Mouse (Mus musculus) myocyte (in vitro differentiated cells): Measurements from ENCODE around the gene Arid1b. TPM values are rescaled to one million over a fixed set of nuclear protein-coding genes. Genes with fewer than 3 reads are reported as not detected.

Source experiments
- H3K27me3 ChIP-seq: one replicate; pipeline ENCODE4 v1.6.1; 2011; ENCODE audit not compliant: control insufficient read depth, insufficient read depth, insufficient read length
- H3K36me3 ChIP-seq: one replicate; pipeline ENCODE4 v1.6.1; 2011; ENCODE audit not compliant: control insufficient read depth, insufficient read depth
- H3K4me2 ChIP-seq: one replicate; pipeline ENCODE4 v1.6.1; 2011; ENCODE audit warnings: low read depth, control low read depth
- H3K4me3 ChIP-seq: one replicate; pipeline ENCODE4 v1.5.1; 2011; ENCODE audit warnings: mild to moderate bottlenecking, control low read depth, moderate library complexity
- H3K79me2 ChIP-seq: one replicate; pipeline ENCODE4 v1.6.1; 2011; ENCODE audit not compliant: control insufficient read depth, insufficient read depth
- H3ac ChIP-seq: one replicate; pipeline ENCODE4 v1.6.1; 2011; ENCODE audit not compliant: control insufficient read depth, insufficient read length
- CEBPB ChIP-seq: IDR thresholded peaks from 2 replicates; pipeline ENCODE4 v1.6.1; 2011; ENCODE audit warnings: mild to moderate bottlenecking, moderate library complexity; ENCODE audit not compliant: poor library complexity, insufficient read depth, severe bottlenecking
- E2F4 ChIP-seq: IDR thresholded peaks from one replicate; pipeline ENCODE4 v1.6.1; 2011; ENCODE audit warnings: mild to moderate bottlenecking, control low read depth, moderate library complexity; ENCODE audit not compliant: insufficient read depth
- MAX ChIP-seq: IDR thresholded peaks from one replicate; pipeline ENCODE4 v1.6.1; 2011; ENCODE audit warnings: low read depth, mild to moderate bottlenecking, control low read depth
- MYOD1 ChIP-seq, 3 experiments: IDR thresholded peaks; one replicate each; pipeline ENCODE4 v1.6.1; 2011; ENCODE audit warnings: control low read depth in 2 of 3, low read depth in 2 of 3, mild to moderate bottlenecking in 2 of 3, moderate library complexity in 1 of 3; ENCODE audit not compliant: insufficient read length in 2 of 3, control insufficient read depth in 1 of 3
- MYOG ChIP-seq, 3 experiments: IDR thresholded peaks; one replicate each; pipeline ENCODE4 v1.6.1; 2011; ENCODE audit warnings: control low read depth in 2 of 3, low read depth in 2 of 3, mild to moderate bottlenecking in 2 of 3; ENCODE audit not compliant: insufficient read length in 2 of 3, control insufficient read depth in 1 of 3, insufficient read depth in 1 of 3
- POLR2A ChIP-seq: IDR thresholded peaks from one replicate; pipeline ENCODE4 v1.6.1; 2011; ENCODE audit warnings: low read depth, mild to moderate bottlenecking, control low read depth, moderate library complexity; ENCODE audit not compliant: insufficient read length
- POLR2AphosphoS2 ChIP-seq: IDR thresholded peaks from one replicate; pipeline ENCODE4 v1.6.1; 2011; ENCODE audit warnings: low read depth, control low read depth; ENCODE audit not compliant: insufficient read length
- REST ChIP-seq: IDR thresholded peaks from one replicate; pipeline ENCODE4 v1.6.1; 2011; ENCODE audit warnings: mild to moderate bottlenecking, control low read depth, moderate library complexity; ENCODE audit not compliant: insufficient read depth, insufficient read length
- SRF ChIP-seq: IDR thresholded peaks from one replicate; pipeline ENCODE4 v1.6.1; 2011; ENCODE audit warnings: low read depth; ENCODE audit not compliant: control insufficient read depth, insufficient read length
- TCF12 ChIP-seq: IDR thresholded peaks from one replicate; pipeline ENCODE4 v1.6.1; 2011; ENCODE audit warnings: mild to moderate bottlenecking, control low read depth; ENCODE audit not compliant: poor library complexity, insufficient read depth, severe bottlenecking
- TCF3 ChIP-seq: IDR thresholded peaks from one replicate; pipeline ENCODE4 v1.6.1; 2011; ENCODE audit warnings: low read depth, control low read depth; ENCODE audit not compliant: insufficient read length
- USF1 ChIP-seq: IDR thresholded peaks from one replicate; pipeline ENCODE4 v1.6.1; 2011; ENCODE audit warnings: low read depth, mild to moderate bottlenecking, control low read depth, moderate library complexity
- polyA plus RNA-seq: library from polyadenylated mRNA; unstranded; fragments of >200 nt; fragmentation: generic; extraction: Trizol; gene quantifications from one replicate; pipeline ENCODE4 v1.2.1, GENCODE M21; 2012; ENCODE audit warnings: missing spikeins

The Arid1b gene
- polyA plus RNA-seq, 1 experiment: 10.9 TPM

DNA sequence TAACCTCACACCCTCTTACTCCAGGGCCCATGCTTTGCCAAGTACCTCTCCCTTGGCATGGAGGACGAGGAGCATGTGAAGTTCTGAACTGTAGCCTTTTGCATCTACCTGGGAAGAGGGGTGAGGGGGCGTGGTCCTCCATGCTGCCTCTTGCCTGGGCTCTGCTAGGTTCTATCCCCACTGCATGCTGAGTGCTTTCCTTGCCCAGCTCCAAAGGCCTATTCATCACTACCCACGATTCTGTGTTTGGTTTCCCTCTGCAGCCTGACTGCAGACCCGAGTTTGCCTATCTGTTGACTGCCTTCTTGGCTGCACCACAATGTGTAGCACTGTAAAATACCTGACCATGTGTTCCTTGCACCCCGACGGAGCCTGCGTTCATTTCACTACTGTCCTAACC, 194.3 kb downstream of the Arid1b start:
- no peak overlapping the region for H3ac ChIP-seq
- H3K4me2 ChIP-seq: no peak overlapping the region
- no peak overlapping the region for H3K4me3 ChIP-seq
- TF ChIP-seq POLR2A: no peak
- no peak for TF ChIP-seq E2F4
- no peak for TF ChIP-seq SRF
- TF ChIP-seq USF1: no peak
- no peak for TF ChIP-seq MAX
- no peak for TF ChIP-seq CEBPB
- peaks cover 41% of the 10 kb centered on the region for H3K79me2 ChIP-seq
- no peaks in the 10 kb centered on the region for H3K36me3 ChIP-seq
- no peaks in the 10 kb centered on the region for H3K27me3 ChIP-seq

DNA sequence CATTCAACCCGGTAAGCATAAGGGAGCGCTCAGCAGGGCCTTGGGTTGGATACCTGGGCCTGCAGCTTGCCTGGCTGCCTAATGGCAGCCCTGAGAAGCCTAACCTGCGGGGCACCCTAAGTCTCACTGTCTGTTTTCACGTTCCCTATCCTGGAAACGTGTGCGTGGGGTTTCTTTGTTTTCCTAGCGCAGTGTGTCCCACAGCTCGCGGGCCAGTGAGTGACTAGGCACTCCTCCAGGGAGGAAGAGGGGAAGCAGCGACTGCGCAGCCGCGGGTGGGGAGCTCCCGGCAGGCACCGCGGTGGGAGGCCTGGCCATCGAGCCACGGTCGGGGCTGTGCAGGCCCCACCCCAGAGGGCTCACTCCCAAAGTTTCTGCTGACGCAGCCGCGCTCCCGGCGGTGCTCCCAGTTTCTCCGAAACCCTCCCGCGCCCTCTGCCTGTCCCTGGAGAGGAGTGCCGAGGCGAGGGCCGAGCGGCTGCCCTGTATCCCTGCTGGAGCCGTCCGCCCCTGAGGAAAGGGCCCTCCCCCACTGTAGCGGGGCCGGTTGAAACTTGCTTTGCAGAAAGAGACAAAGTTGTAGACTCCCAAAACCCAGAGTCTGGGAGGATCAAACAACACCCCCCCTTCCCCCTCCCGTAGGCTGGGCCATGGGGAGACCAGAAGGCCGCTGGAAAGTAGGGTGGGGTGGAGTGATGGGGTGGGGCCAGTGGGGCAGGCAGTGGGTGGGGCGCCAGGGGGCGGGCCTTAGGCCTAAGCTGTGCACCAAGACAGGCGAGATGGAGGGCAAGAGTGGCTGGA, 195.6 kb downstream of the Arid1b start:
- H3ac ChIP-seq: peak overlapping the region; percentile 27
- H3K79me2 ChIP-seq: peaks cover 47% of the 10 kb centered on the region
- H3K27me3 ChIP-seq: no peaks in the 10 kb centered on the region
- peak overlapping the region; percentile 24 for H3K4me3 ChIP-seq
- no peaks in the 10 kb centered on the region for H3K36me3 ChIP-seq
- no peak for TF ChIP-seq MAX
- TF ChIP-seq MYOG (IDR thresholded peaks at IDR 0.05; ENCODE audit: control insufficient read depth in 1 of 3, insufficient read depth in 1 of 3, insufficient read length in 2 of 3, low read depth in 2 of 3): peak in 1 of 3 experiments; percentile 53
- TF ChIP-seq TCF12: no peak
- no peak for TF ChIP-seq TCF3
- TF ChIP-seq USF1: no peak
- TF ChIP-seq CEBPB: no peak
- TF ChIP-seq POLR2AphosphoS2: peak; percentile 78
- no peak for TF ChIP-seq SRF
- peak; percentile 88 for TF ChIP-seq POLR2A
- no peak for TF ChIP-seq REST
- no peak for TF ChIP-seq E2F4
- TF ChIP-seq MYOD1 (IDR thresholded peaks at IDR 0.05; ENCODE audit: control insufficient read depth in 1 of 3, insufficient read length in 2 of 3, low read depth in 2 of 3): no peak
- H3K4me2 ChIP-seq: peak overlapping the region; percentile 97

DNA sequence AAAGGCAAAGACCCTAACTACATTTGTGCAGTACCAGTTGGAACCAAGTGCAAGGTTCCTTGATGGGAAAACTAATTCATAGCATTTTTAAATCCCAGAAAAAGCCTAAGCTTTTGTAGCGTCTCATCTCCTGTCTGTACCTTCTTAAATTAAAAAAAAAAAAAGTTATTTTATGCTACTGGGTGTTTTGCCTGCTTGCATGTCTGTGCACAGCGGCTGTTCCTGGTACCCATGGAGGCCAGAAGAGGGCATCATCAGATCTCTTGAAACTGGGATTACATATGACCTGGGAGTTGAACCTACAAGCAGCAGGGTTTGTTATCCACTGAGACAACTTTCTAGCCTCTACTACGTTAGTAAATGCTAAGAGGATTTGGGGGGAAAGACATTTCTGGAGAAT, 196.2 kb downstream of the Arid1b start:
- Histone ChIP-seq H3K79me2 (peaks cover 49% of the 10 kb centered on the region), H3K4me2 (peak overlapping the region; percentile 77), H3K27me3 (no peaks in the 10 kb centered on the region), H3K36me3 (no peaks in the 10 kb centered on the region), H3ac (peak overlapping the region; percentile 27), H3K4me3 (peak overlapping the region; percentile 24)
- TF ChIP-seq USF1 (no peak), MYOD1 (IDR thresholded peaks at IDR 0.05; ENCODE audit: control insufficient read depth in 1 of 3, insufficient read length in 2 of 3, low read depth in 2 of 3) (no peak), SRF (no peak), POLR2AphosphoS2 (no peak), MAX (no peak), CEBPB (no peak), MYOG (IDR thresholded peaks at IDR 0.05; ENCODE audit: control insufficient read depth in 1 of 3, insufficient read depth in 1 of 3, insufficient read length in 2 of 3, low read depth in 2 of 3) (no peak), POLR2A (no peak), TCF3 (no peak), E2F4 (no peak), TCF12 (no peak)

DNA sequence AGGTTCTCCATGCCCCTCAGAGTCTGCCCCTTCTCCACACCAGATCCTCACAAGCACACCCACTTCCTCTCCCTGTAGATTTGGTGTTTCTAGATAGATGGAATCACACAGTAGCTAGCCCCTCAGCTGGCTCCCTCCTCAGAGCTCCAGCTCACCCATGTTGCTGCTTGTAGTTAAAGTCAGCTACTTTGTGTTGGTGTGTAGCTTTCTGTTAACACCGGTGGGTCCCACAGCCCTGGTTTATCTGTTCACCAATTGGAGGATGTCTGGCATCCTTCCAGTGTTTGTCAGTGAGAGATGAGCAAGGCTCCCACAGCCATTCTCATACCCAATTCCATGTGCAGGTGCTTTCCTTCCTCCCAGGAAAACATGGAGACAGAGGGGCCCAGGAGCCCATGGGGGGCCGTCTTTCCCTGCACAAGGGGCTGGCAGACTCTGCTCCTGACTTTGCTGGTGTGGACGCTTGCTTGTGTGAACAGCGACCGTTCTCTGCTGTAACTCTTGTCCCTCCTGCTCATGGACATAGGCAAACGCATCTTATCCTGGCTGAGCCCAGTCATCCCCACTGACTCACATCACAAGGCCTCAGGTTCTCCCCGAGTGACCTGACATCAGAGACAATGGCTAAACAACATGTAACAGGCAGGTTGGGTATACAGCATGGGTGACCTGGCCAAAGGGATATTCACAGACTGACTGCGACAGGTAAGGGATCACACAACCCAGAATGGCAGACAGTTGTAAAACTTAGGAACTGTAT, 200.2 kb downstream of the Arid1b start:
- Histone ChIP-seq H3K4me3 (no peak overlapping the region), H3K79me2 (peaks cover 35% of the 10 kb centered on the region), H3ac (no peak overlapping the region), H3K36me3 (no peaks in the 10 kb centered on the region), H3K4me2 (no peak overlapping the region), H3K27me3 (no peaks in the 10 kb centered on the region)
- no peak for TF ChIP-seq MYOD1 (IDR thresholded peaks at IDR 0.05; ENCODE audit: control insufficient read depth in 1 of 3, insufficient read length in 2 of 3, low read depth in 2 of 3)
- TF ChIP-seq SRF: no peak
- no peak for TF ChIP-seq MAX
- no peak for TF ChIP-seq USF1
